Mouse (Mus musculus): ENCODE measurements around the gene 4930563M21Rik.
"Not testable (repeated sequence)": the region's sequence is repeated elsewhere in the genome, so short reads cannot be mapped to it uniquely, and the experiment has no call there.

The 4930563M21Rik gene

GRCm38 (mm10) chr9:56010450-56010849, at the start of gene 4930563M21Rik:
4930563M21Rik (minus strand) TSS chr9:56010550.
- no peak for DNase-seq (ENCODE audit: low read depth, low spot score)

DNA sequence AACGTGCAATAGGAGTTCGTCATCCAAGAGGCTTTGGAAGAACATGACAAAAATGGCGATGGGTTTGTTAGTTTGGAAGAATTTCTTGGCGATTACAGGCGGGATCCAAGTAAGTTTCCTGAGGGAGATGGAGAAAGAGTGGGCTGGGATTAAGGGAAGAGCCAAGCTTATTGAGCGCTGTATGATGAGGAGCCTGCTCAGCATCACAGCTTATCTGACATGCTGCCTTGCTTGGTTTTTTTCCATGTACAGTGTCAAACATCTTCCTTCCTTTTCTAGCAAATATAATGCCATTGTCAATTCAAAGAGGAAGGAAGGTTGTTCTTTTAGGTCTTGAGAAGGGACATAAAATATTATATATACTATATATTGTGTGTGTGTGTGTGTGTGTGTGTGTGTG, 45.8 kb upstream of the 4930563M21Rik start:
- DNase-seq (ENCODE audit: low read depth, low spot score): no peak

- no peak for DNase-seq (ENCODE audit: low read depth, low spot score)
Observed at GRCm38 (mm10) chr9:56053796-56054195, 43.4 kb upstream of the 4930563M21Rik start.

GRCm38 (mm10) chr9:56042181-56042621, 31.9 kb upstream of the 4930563M21Rik start:
- DNase-seq (ENCODE audit: low read depth, low spot score): no peak

- peak; percentile 95 for DNase-seq (ENCODE audit: low read depth, low spot score)
Observed at GRCm38 (mm10) chr9:56041372-56042180, 31.2 kb upstream of the 4930563M21Rik start, which contains the start of gene Rcn2. Rcn2 (plus strand) TSS chr9:56041845.

GRCm38 (mm10) chr9:56032219-56032618, 21.9 kb upstream of the 4930563M21Rik start:
- DNase-seq (ENCODE audit: low read depth, low spot score): no peak

DNA sequence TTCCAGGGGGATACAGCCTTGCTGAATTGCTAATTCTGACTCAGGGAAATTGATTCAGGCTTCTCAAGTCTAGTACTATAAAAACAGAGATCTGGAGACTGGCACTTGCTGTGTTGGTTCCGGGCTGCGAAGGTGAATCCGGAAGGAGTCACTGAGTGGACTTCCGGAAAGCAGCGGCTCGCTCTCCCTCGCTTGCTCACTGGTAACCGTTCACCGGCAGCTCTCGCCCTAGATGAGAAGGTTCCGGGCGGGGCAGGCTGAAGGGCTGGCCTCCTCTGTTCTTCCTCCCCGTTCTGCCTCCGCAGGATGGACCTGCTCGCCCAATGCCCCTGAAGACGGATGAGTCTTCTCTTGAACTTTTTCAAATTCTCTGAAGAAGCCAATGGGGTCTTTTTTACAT, 16.9 kb upstream of the 4930563M21Rik start:
- no peak for DNase-seq (ENCODE audit: low read depth, low spot score)

GRCm38 (mm10) chr9:56024772-56025171, 14.4 kb upstream of the 4930563M21Rik start:
- no peak for DNase-seq (ENCODE audit: low read depth, low spot score)

DNA sequence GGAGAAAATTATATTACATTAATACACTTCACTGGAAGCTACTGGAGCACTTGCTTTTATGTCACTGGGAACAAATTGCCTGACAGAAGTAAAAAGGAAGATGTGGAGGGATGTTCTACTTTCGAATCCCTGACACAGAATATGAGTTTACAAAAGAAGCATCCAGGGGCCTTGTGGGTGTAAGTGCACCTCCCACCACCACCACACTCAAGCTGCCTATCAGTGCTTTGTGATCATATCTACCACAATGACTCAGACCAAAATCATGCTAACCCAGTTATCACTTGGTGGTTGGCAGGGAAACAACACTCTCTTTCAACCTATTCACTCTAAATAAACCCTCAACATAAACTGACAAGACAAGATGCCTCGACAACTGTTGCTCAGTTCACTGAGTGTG, 5.7 kb downstream of the 4930563M21Rik start:
- not testable (repeated sequence) for DNase-seq (ENCODE audit: low read depth, low spot score)

GRCm38 (mm10) chr9:55946819-55947218, 63.5 kb downstream of the 4930563M21Rik start:
- DNase-seq (ENCODE audit: low read depth, low spot score): peak; percentile 54

GRCm38 (mm10) chr9:55941356-55941755, 69.0 kb downstream of the 4930563M21Rik start:
- DNase-seq (ENCODE audit: low read depth, low spot score): no peak

- DNase-seq (ENCODE audit: low read depth, low spot score): no peak
Observed at GRCm38 (mm10) chr9:55938618-55938985, 71.7 kb downstream of the 4930563M21Rik start.

DNA sequence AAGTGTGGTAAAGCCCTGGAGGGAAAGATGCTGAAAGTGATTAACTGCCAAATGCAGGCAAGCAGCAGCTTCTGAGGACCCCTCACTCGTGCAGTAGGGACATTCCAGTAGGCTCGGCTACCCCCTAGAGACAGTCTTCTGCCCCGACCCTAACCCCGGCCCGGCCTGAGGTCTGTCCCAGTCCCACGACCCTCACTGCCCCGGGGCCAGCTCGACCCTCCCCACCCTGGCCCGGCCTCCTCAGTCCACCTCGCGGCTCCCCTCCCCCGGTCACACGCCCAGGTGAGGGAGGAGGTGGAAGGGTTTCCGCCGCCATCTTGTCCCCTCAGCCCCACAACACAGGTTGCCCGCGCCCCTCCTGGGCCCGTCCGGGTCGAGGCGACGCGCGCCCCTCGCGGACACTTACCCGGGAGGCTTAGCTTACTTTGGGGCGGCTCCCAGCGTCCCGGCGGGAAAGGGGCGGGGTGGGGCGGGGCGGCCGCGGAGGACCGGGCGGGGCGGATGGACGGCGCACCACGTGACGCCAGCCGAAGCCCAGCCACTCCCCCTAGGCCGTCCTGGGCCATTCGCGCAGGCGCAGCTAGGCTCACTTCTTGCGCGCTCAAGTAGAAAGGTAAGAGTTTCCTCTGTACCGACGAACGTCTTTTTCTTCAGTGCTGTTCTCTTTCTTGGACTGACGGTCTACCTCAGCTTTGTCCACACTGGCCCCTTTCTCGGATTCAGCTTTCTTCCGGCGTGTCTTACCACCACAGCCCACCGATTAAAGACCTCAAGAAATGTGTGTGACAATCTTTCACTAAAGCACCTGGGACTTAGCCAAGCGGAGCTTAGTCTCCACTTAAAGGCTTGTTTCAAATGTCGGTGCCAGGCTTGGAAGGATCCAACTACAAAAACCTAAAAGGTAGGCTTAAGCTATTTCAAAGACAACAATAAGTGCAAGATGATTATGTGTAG, 72.4 kb downstream of the 4930563M21Rik start, which contains the start of gene Scaper:
Gene Scaper, minus strand, starts transcription at position 456 of the 954 bp plus-strand sequence.
- peak; percentile 94 for DNase-seq (ENCODE audit: low read depth, low spot score)

GRCm38 (mm10) chr9:55937224-55937663, 73.1 kb downstream of the 4930563M21Rik start:
- peak; percentile 24 for DNase-seq (ENCODE audit: low read depth, low spot score)

GRCm38 (mm10) chr9:55932482-55932881, 77.9 kb downstream of the 4930563M21Rik start:
- peak; percentile 13 for DNase-seq (ENCODE audit: low read depth, low spot score)

GRCm38 (mm10) chr9:55918579-55918978, 91.8 kb downstream of the 4930563M21Rik start:
- DNase-seq (ENCODE audit: low read depth, low spot score): peak; percentile 35

GRCm38 (mm10) chr9:55916751-55917150, 93.6 kb downstream of the 4930563M21Rik start:
- no peak for DNase-seq (ENCODE audit: low read depth, low spot score)
